Mouse (Mus musculus) heart, adult 9 months (tissue): Measurements from ENCODE around the gene Plce1.

Experiments used
- DNase-seq, 2 experiments: peaks; one replicate each; pipeline ENCODE4 v3.0.0; 2022; ENCODE audit warnings: low spot score in 2 of 2

Plce1 gene

GRCm38 (mm10) chr19:38721808-38722207 lies 240.9 kb downstream of the Plce1 start:
- DNase-seq = no peak

- DNase-seq = no peak
Measured at GRCm38 (mm10) chr19:38722982-38723381, 242.1 kb downstream of the Plce1 start.

GRCm38 (mm10) chr19:38723969-38724368 lies 243.1 kb downstream of the Plce1 start:
- DNase-seq = peak in 1 of 2 experiments; percentile 6

GRCm38 (mm10) chr19:38728842-38729241 lies 247.9 kb downstream of the Plce1 start:
- no peak for DNase-seq

- no peak for DNase-seq
Measured at GRCm38 (mm10) chr19:38729264-38729663, 248.4 kb downstream of the Plce1 start.

GRCm38 (mm10) chr19:38744546-38744945 lies 263.6 kb downstream of the Plce1 start:
- DNase-seq = peak in 1 of 2 experiments; percentile 17

GRCm38 (mm10) chr19:38745810-38746491 lies 265.0 kb downstream of the Plce1 start:
- DNase-seq = no peak

GRCm38 (mm10) chr19:38746492-38747014 lies 265.6 kb downstream of the Plce1 start:
- DNase-seq = no peak

GRCm38 (mm10) chr19:38750192-38750591 lies 269.3 kb downstream of the Plce1 start:
- no peak for DNase-seq

GRCm38 (mm10) chr19:38757161-38757560 lies 276.3 kb downstream of the Plce1 start:
- DNase-seq = no peak

- DNase-seq = no peak
Measured at GRCm38 (mm10) chr19:38758056-38758455, 277.1 kb downstream of the Plce1 start.

GRCm38 (mm10) chr19:38758685-38759472 lies 278.0 kb downstream of the Plce1 start:
- DNase-seq = peak; percentile 56 to 59

- no peak for DNase-seq
Measured at GRCm38 (mm10) chr19:38760441-38760840, 279.5 kb downstream of the Plce1 start.

GRCm38 (mm10) chr19:38766306-38766705 lies 285.4 kb downstream of the Plce1 start:
- no peak for DNase-seq

GRCm38 (mm10) chr19:38775548-38775947 lies 294.6 kb downstream of the Plce1 start:
- no peak for DNase-seq

GRCm38 (mm10) chr19:38778805-38779204 lies 297.9 kb downstream of the Plce1 start:
- DNase-seq = peak in 1 of 2 experiments; percentile 14

- no peak for DNase-seq
Measured at GRCm38 (mm10) chr19:38783542-38783941, 302.6 kb downstream of the Plce1 start.

- DNase-seq = no peak
Measured at GRCm38 (mm10) chr19:38787756-38788155, 306.8 kb downstream of the Plce1 start.

- no peak for DNase-seq
Measured at GRCm38 (mm10) chr19:38793563-38794045, 312.7 kb downstream of the Plce1 start.

- no peak for DNase-seq
Measured at GRCm38 (mm10) chr19:38796546-38796945, 315.6 kb downstream of the Plce1 start.

- no peak for DNase-seq
Measured at GRCm38 (mm10) chr19:38798291-38798690, 317.4 kb downstream of the Plce1 start.

GRCm38 (mm10) chr19:38798801-38799200 lies 317.9 kb downstream of the Plce1 start:
- DNase-seq = no peak

GRCm38 (mm10) chr19:38818191-38818590 lies 337.3 kb downstream of the Plce1 start:
- no peak for DNase-seq
